Mouse (Mus musculus) gastrocnemius, adult 2 months (tissue): ENCODE results near the gene Gpr183. TPM values are rescaled to one million over a fixed set of nuclear protein-coding genes. Genes with fewer than 3 reads are reported as not detected.

Experiments
- DNase-seq: peaks from one replicate; pipeline ENCODE4 v3.0.0; 2022
- H3K27ac ChIP-seq: fragments of 200-600 bp; 2 replicates; pipeline ENCODE4 v1.8.1; 2022; ENCODE audit warnings: mild to moderate bottlenecking
- H3K4me3 ChIP-seq: fragments of 200-600 bp; 2 replicates; pipeline ENCODE4 v1.8.1; 2022; ENCODE audit warnings: mild to moderate bottlenecking, moderate library complexity
- CTCF ChIP-seq: fragments of 200-600 bp; IDR thresholded peaks from 2 replicates; pipeline ENCODE4 v1.8.1; 2022; ENCODE audit warnings: antibody characterized with exemption, mild to moderate bottlenecking, moderate library complexity
- intact Hi-C: fragments of 180-260 bp; cut with DNase I; formaldehyde crosslinking; loops from one replicate; pipeline ENCODE4 v1.15.1; 2025
- long read RNA-seq, 2 experiments: library from polyadenylated mRNA; stranded (forward); transcript quantifications; one replicate each; pipeline ENCODE4 v2.0.0; 2021
- total RNA-seq, 2 experiments: library from RNA; stranded (reverse); gene quantifications; 2 replicates each; pipeline ENCODE4 v1.2.3; 2021

Gpr183 gene
- under 1 TPM; 0.17 to 0.41 TPM for total RNA-seq
- long read RNA-seq, experiment 1: 0 reads
- long read RNA-seq, experiment 2: 0 reads

- no peak for DNase-seq
- Histone ChIP-seq H3K27ac (peak within 1 kb of the TSS; percentile 13; the same call in 1 of the 2 replicates), H3K4me3 (peak within 1 kb of the TSS; percentile 48)
- TF ChIP-seq CTCF: no peak
- intact Hi-C loops: no loop called here
Observed at GRCm38 (mm10) chr14:121964990-121965389, at the start of gene Gpr183. Gene Gpr183 (minus strand): TSS chr14:121965195.

- no peak for TF ChIP-seq CTCF
- DNase-seq: peak; percentile 52
- Histone ChIP-seq H3K4me3 (no peak overlapping the region), H3K27ac (peak overlapping the region; percentile 12; the same call in 1 of the 2 replicates)
- intact Hi-C loops: no loop called here
Observed at GRCm38 (mm10) chr14:122013417-122013951, 48.5 kb upstream of the Gpr183 start.

GRCm38 (mm10) chr14:122012814-122013213, 47.8 kb upstream of the Gpr183 start:
- H3K27ac ChIP-seq: 0 out of 2 replicates have a peak overlapping the region, but pooled peaks have one; percentile 12
- DNase-seq: no peak
- TF ChIP-seq CTCF: no peak
- H3K4me3 ChIP-seq: no peak overlapping the region
- intact Hi-C loops: no loop called here

GRCm38 (mm10) chr14:122012193-122012592, 47.2 kb upstream of the Gpr183 start:
- TF ChIP-seq CTCF: no peak
- intact Hi-C loops: no loop called here
- Histone ChIP-seq H3K4me3 (no peak overlapping the region), H3K27ac (0 out of 2 replicates have a peak overlapping the region, but pooled peaks have one; percentile 12)
- DNase-seq: no peak

GRCm38 (mm10) chr14:122011768-122012167, 46.8 kb upstream of the Gpr183 start:
- Histone ChIP-seq H3K4me3 (no peak overlapping the region), H3K27ac (no peak overlapping the region)
- intact Hi-C loops: no loop called here
- TF ChIP-seq CTCF: no peak
- no peak for DNase-seq

GRCm38 (mm10) chr14:122010301-122010700, 45.3 kb upstream of the Gpr183 start:
- H3K27ac ChIP-seq: peak overlapping the region; percentile 32
- DNase-seq: peak; percentile 49
- no peak overlapping the region for H3K4me3 ChIP-seq
- intact Hi-C loops: no loop called here
- no peak for TF ChIP-seq CTCF

GRCm38 (mm10) chr14:122009502-122009901, 44.5 kb upstream of the Gpr183 start:
- TF ChIP-seq CTCF: no peak
- Histone ChIP-seq H3K4me3 (no peak overlapping the region), H3K27ac (peak overlapping the region; percentile 16; the same call in 1 of the 2 replicates)
- DNase-seq: no peak
- intact Hi-C loops: no loop called here

GRCm38 (mm10) chr14:122008261-122008660, 43.3 kb upstream of the Gpr183 start:
- no peak for TF ChIP-seq CTCF

GRCm38 (mm10) chr14:122003812-122004211, 38.8 kb upstream of the Gpr183 start:
- no peak for TF ChIP-seq CTCF
- Histone ChIP-seq H3K4me3 (no peak overlapping the region), H3K27ac (no peak overlapping the region)
- intact Hi-C loops: no loop called here
- DNase-seq: no peak

More at GRCm38 (mm10) chr14:122008261-122008660, 43.3 kb upstream of the Gpr183 start:
- Histone ChIP-seq H3K4me3 (no peak overlapping the region), H3K27ac (no peak overlapping the region)
- no peak for DNase-seq
- intact Hi-C loops: no loop called here

- DNase-seq: no peak
- intact Hi-C loops: no loop called here
- Histone ChIP-seq H3K4me3 (no peak overlapping the region), H3K27ac (no peak overlapping the region)
- TF ChIP-seq CTCF: no peak
Observed at GRCm38 (mm10) chr14:122002224-122002623, 37.2 kb upstream of the Gpr183 start.

- TF ChIP-seq CTCF: no peak
- DNase-seq: no peak
- Histone ChIP-seq H3K4me3 (no peak overlapping the region), H3K27ac (no peak overlapping the region)
- intact Hi-C loops: no loop called here
Observed at GRCm38 (mm10) chr14:122000346-122001105, 35.5 kb upstream of the Gpr183 start.

- no peak overlapping the region for H3K27ac ChIP-seq
- no peak for DNase-seq
- H3K4me3 ChIP-seq: no peak overlapping the region
- intact Hi-C loops: no loop called here
- TF ChIP-seq CTCF: no peak
Observed at GRCm38 (mm10) chr14:121999455-121999854, 34.5 kb upstream of the Gpr183 start.

- intact Hi-C loops: no loop called here
- TF ChIP-seq CTCF: no peak
- DNase-seq: peak; percentile 78
- no peak overlapping the region for H3K27ac ChIP-seq
- no peak overlapping the region for H3K4me3 ChIP-seq
Observed at GRCm38 (mm10) chr14:121996786-121997185, 31.8 kb upstream of the Gpr183 start.
